Mouse (Mus musculus) left cerebral cortex, postnatal 14 days (tissue): ENCODE results near the gene Syn3. TPM values are rescaled to one million over a fixed set of nuclear protein-coding genes. Genes with fewer than 3 reads are reported as not detected.
"Not testable (repeated sequence)": the region's sequence is repeated elsewhere in the genome, so short reads cannot be mapped to it uniquely, and the experiment has no call there.

Source experiments
- DNase-seq, 2 experiments: peaks; one replicate each; pipeline ENCODE4 v3.0.0; 2021 to 2022; ENCODE audit warnings: low spot score in 2 of 2, mixed read lengths in 1 of 2
- intact Hi-C: fragments of 180-260 bp; cut with DNase I; formaldehyde crosslinking; loops from one replicate; pipeline ENCODE4 v1.15.1; 2025
- total RNA-seq, 2 experiments: library from RNA; stranded (reverse); gene quantifications; 2 replicates each; pipeline ENCODE4 v1.2.3; 2021

The Syn3 gene
- total RNA-seq, 2 experiments from 2014 or later = 29.9 to 32.0 TPM

GRCm38 (mm10) chr10:86381150-86381921 is 117.4 kb downstream of the Syn3 start:
- DNase-seq = no peak
- intact Hi-C loops = no loop called here

DNA sequence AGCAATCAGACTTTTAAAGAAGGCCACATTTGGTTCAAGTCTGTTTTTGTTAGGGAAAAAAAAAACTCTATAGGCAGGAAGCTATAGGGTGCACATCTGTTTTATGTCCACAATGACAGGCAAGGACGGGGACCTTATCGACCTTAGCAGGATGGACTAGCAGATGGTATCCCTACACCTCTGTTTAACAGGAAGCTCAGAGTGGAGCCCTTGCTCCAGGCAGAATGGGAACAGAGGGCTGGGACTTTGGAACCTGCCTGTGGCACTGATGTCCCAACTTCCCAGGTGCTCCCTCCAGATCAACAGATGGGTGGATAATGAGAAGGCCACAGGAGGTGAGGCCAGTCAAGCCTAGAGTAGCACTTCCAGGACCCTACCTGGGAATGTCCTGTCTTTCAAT is 118.1 kb downstream of the Syn3 start:
- intact Hi-C loops = no loop called here
- no peak for DNase-seq

- DNase-seq, intact Hi-C loops: not testable (repeated sequence)
These were observed 119.9 kb downstream of the Syn3 start for GRCm38 (mm10) chr10:86378803-86379202.

DNA sequence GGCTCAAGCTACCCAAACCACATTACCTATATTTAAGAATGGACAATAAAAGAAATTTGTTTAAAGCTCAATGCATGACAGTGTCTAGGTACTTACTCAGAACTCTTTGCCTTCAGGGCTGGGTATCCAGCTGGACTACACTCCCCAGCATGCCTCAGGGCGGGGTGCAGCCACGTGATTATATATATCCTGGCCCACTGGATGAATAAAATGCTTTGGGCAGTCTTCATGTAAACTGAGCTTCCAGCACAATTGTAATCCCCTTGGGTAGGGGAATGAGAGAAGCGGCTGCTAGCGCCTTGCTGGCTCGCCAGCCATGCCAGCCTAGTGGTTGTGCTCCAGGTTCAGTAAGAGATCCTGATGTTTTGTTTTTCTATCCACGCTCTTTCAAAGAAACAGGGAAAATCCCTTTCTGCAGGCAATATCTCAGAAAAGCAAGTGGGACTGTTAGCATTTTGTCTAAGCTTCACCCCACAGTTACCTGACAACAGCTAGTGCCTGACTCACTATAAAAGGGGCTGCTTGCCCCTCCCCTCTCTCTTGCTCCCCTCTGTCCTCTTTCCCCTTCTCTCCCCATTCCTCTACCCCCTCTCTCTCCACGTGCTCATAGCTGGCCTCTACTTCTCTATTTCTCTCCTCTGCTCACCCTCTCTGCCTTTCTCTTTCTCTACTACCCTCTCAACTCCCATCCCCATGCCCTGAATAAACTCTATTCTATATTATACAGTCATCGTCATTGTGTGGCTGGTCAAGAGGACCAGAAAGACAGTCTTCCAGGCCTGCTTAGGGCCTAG is 122.1 kb downstream of the Syn3 start:
- intact Hi-C loops = no loop called here
- no peak for DNase-seq

- intact Hi-C loops = no loop called here
- peak; percentile 17 to 36 for DNase-seq
These were observed 122.8 kb downstream of the Syn3 start for GRCm38 (mm10) chr10:86375903-86376302.

DNA sequence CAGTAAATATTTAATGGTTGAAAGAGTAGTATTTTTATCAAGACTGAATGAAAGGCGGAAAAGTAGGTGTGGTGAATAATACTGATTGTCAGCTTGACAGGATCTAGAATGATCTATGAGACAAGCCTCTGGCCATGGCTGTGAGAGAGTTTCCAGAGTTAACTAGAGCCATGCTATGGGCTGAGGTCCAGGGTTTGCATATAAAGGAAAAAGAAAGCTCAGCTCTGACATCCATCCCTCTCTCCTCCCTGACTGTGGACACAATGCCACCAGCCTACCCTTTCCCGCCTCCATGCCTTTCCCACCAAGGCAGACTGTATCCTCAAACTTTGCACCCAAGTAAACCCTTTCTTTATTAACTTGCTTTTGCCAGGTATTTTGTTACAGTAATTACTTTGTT is 124.6 kb downstream of the Syn3 start:
- no peak for DNase-seq
- intact Hi-C loops = no loop called here

GRCm38 (mm10) chr10:86371561-86371960 is 127.1 kb downstream of the Syn3 start:
- intact Hi-C loops = no loop called here
- DNase-seq = no peak

DNA sequence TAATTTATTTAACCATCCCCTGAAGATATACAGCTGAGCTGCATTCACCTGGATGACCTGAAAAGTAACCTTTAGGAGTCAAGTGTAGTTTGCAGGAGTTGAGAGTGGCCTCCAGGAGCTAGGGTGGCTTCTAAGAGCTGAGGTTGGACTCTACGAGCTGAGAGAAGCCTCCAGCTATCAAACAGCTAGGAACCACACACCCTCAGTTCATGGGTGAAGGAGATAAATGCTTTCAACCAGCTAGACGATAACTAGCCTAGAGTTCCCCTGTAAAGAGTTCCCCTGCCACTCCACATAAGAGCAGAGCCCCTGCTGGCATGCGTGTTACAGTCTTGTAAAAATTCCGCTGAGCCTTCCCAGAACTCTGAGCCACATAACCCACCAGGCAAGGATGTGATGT is 129.3 kb downstream of the Syn3 start:
- no peak for DNase-seq
- intact Hi-C loops = no loop called here

- no peak for DNase-seq
- intact Hi-C loops = no loop called here
These were observed 129.9 kb downstream of the Syn3 start for GRCm38 (mm10) chr10:86368811-86369210.

DNA sequence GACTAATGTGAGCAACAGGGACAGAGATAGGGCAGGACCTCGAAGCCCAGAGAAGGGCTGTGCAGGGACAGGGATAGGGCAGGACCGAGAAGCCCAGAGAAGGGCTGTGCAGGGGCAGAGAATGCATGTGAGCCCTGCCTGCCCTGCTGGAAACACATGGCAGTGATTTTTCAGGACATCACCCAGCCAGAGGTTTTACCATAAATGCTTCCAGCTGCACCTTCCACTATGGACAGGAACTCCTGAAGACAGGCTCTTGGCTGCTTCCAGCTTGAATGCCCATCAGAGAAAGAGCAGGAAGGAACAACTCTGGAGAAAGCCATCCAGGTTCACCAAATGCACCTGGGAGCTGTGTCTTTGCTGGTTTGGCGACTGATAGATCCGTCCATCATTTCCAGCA is 131.3 kb downstream of the Syn3 start:
- DNase-seq = no peak
- intact Hi-C loops = no loop called here

DNA sequence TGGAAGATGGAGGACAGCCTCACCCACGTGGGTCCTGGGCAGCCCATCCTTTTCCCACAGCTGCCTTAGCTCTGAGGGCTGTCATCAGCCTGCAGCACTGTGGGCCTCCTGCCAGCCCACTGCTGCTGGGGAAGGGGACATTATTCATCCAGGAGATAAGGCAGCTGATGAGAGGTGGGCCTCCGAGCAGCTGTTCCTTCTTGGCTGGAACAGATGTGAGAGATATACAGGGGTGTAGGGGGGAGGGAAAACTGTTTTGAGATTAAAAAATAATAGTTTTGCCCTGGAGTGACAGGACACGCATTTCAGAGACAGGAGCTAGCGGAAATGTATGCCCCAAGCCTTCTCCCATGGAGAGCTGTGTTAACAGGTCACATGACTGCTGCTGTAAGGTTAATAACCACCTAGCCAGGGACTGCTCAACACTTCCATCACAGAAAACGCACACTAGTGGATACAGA is 133.0 kb downstream of the Syn3 start:
- intact Hi-C loops = no loop called here
- DNase-seq = no peak

- no peak for DNase-seq
- intact Hi-C loops = no loop called here
These were observed 134.9 kb downstream of the Syn3 start for GRCm38 (mm10) chr10:86363669-86364309.

- DNase-seq = peak in 1 of 2 experiments; percentile 22
- intact Hi-C loops = no loop called here
These were observed 139.0 kb downstream of the Syn3 start for GRCm38 (mm10) chr10:86359699-86360098.

- DNase-seq = no peak
- intact Hi-C loops = no loop called here
These were observed 139.5 kb downstream of the Syn3 start for GRCm38 (mm10) chr10:86359208-86359607.

GRCm38 (mm10) chr10:86358307-86358975 is 140.3 kb downstream of the Syn3 start:
- no peak for DNase-seq
- intact Hi-C loops = no loop called here

- intact Hi-C loops = no loop called here
- peak in 1 of 2 experiments; percentile 36 for DNase-seq
These were observed 141.7 kb downstream of the Syn3 start for GRCm38 (mm10) chr10:86356819-86357563.

DNA sequence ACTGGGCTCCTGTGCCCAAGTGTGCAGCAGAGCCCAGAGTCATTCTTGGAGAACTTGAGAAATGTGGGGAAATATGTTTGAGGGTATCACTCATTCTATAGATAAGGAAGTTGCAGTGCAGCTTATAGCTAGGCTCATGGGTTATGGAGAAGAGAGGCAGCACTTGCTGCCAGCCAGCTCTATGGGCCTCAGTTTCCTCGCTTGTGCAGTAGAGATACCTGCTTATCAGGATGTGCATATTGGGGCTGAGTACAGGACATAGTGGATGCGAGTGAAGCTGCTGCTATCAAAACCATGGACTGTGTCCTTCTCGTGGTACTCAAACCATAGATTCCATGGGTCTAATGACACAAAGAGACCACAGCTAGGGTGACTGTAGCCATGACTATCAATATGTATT is 146.2 kb downstream of the Syn3 start:
- intact Hi-C loops = no loop called here
- DNase-seq = no peak

- intact Hi-C loops = no loop called here
- no peak for DNase-seq
These were observed 147.4 kb downstream of the Syn3 start for GRCm38 (mm10) chr10:86351287-86351686.

- DNase-seq = no peak
These were observed 152.4 kb downstream of the Syn3 start for GRCm38 (mm10) chr10:86346235-86346840.

More at GRCm38 (mm10) chr10:86346235-86346840, 152.4 kb downstream of the Syn3 start:
- intact Hi-C loops = no loop called here
